Mouse (Mus musculus) T-helper 17 cell (primary cell): ENCODE data around the gene Lrrc10.

Experiments
- in situ Hi-C, 2 experiments: fragments of 300-600 bp; cut with MboI, MseI; formaldehyde crosslinking; loops; 1 replicate in 1 of 2; 2 replicates in 1 of 2; pipeline ENCODE4 v1.15.1; 2025; ENCODE audit warnings: high pct_unique_total_duplicates in 2 of 2

Gene Lrrc10

GRCm38 (mm10) chr10:117033785-117034184 is 11.4 kb upstream of the Lrrc10 start:
- in situ Hi-C loops = loop anchor here in 1 of 2 experiments (5.0 to 25.0 kb wide), 2 partner anchors 51 to 146 kb away; partner anchors contain the start of gene Myrfl

GRCm38 (mm10) chr10:117040355-117040754 is 4.8 kb upstream of the Lrrc10 start:
- in situ Hi-C loops = loop anchor here (5.0 to 25.0 kb wide), 2 partner anchors 153 to 1603 kb away; partner anchors contain the start of gene Myrfl (in 1 of the 2)

- in situ Hi-C loops = loop anchor here (5.0 to 25.0 kb wide), 2 partner anchors 155 to 1605 kb away; partner anchors contain the start of gene Myrfl (in 1 of the 2)
Observed at GRCm38 (mm10) chr10:117042295-117042694, 2.8 kb upstream of the Lrrc10 start.

- in situ Hi-C loops = loop anchor here (5.0 to 25.0 kb wide), 2 partner anchors 156 to 1606 kb away; partner anchors contain the start of gene Myrfl (in 1 of the 2)
Observed at GRCm38 (mm10) chr10:117043497-117044166, 1.5 kb upstream of the Lrrc10 start.

- in situ Hi-C loops = loop anchor here in 1 of 2 experiments (25.0 kb wide), 1 partner anchor 162 kb away; the partner anchor contains the start of gene Myrfl
Observed at GRCm38 (mm10) chr10:117049253-117049652, 4.1 kb downstream of the Lrrc10 start.

- in situ Hi-C loops = loop anchor here in 1 of 2 experiments (10.0 to 25.0 kb wide), 3 partner anchors 155 to 1638 kb away; partner anchors contain the start of gene Myrfl
Observed at GRCm38 (mm10) chr10:117049961-117050597, 4.9 kb downstream of the Lrrc10 start.

GRCm38 (mm10) chr10:117055668-117056067 is 10.5 kb downstream of the Lrrc10 start:
- in situ Hi-C loops = loop anchor here in 1 of 2 experiments (10.0 to 25.0 kb wide), 2 partner anchors 149 to 1643 kb away; no protein-coding TSS in a partner anchor

- in situ Hi-C loops = loop anchor here in 1 of 2 experiments (25.0 kb wide), 1 partner anchor 1651 kb away; no protein-coding TSS in a partner anchor
Observed at GRCm38 (mm10) chr10:117062894-117063253, 17.7 kb downstream of the Lrrc10 start.

- in situ Hi-C loops = loop anchor here in 1 of 2 experiments (25.0 kb wide), 1 partner anchor 1651 kb away; no protein-coding TSS in a partner anchor
Observed at GRCm38 (mm10) chr10:117063254-117064021, 18.3 kb downstream of the Lrrc10 start, which contains the start of gene Cct2. Cct2 (minus strand) TSS chr10:117063814.

GRCm38 (mm10) chr10:117064076-117064475 is 18.9 kb downstream of the Lrrc10 start:
- in situ Hi-C loops = loop anchor here in 1 of 2 experiments (25.0 kb wide), 1 partner anchor 1652 kb away; no protein-coding TSS in a partner anchor

GRCm38 (mm10) chr10:117069109-117069508 is 24.0 kb downstream of the Lrrc10 start:
- in situ Hi-C loops = loop anchor here in 1 of 2 experiments (25.0 kb wide), 1 partner anchor 1657 kb away; no protein-coding TSS in a partner anchor

GRCm38 (mm10) chr10:117072191-117072888 is 27.2 kb downstream of the Lrrc10 start:
- in situ Hi-C loops = loop anchor here (10.0 to 25.0 kb wide), 2 partner anchors 72 to 1660 kb away; partner anchors contain the start of gene Frs2 (in 1 of the 2)

GRCm38 (mm10) chr10:117073176-117073575 is 28.0 kb downstream of the Lrrc10 start:
- in situ Hi-C loops = loop anchor here (10.0 to 25.0 kb wide), 2 partner anchors 72 to 1661 kb away; partner anchors contain the start of gene Frs2 (in 1 of the 2)

GRCm38 (mm10) chr10:117078284-117078683 is 33.1 kb downstream of the Lrrc10 start:
- in situ Hi-C loops = loop anchor here in 1 of 2 experiments (10.0 kb wide), 1 partner anchor 67 kb away; the partner anchor contains the start of gene Frs2

- in situ Hi-C loops = no loop called here
Observed at GRCm38 (mm10) chr10:117081326-117081725, 36.2 kb downstream of the Lrrc10 start.

GRCm38 (mm10) chr10:117081914-117082359 is 36.8 kb downstream of the Lrrc10 start:
- in situ Hi-C loops = no loop called here

- in situ Hi-C loops = no loop called here
Observed at GRCm38 (mm10) chr10:117089628-117090027, 44.5 kb downstream of the Lrrc10 start.

GRCm38 (mm10) chr10:117094504-117095329 is 49.6 kb downstream of the Lrrc10 start:
- in situ Hi-C loops = no loop called here

- in situ Hi-C loops = no loop called here
Observed at GRCm38 (mm10) chr10:117096096-117096495, 51.0 kb downstream of the Lrrc10 start.
